Mouse (Mus musculus) hindbrain, postnatal 0 days (tissue): ENCODE measurements at regions not wholly inside any gene's neighbourhood (a gene's known extent, or its start where the extent isn't known, plus 50 kb on each side); places are given as distances from the start of the nearest gene placed in this dataset.

ENCODE experiments used
- ATAC-seq: fragments of 200-750 bp; cut with Nextera tagmentation; 2 replicates; pipeline ENCODE4 v1.8.0; 2017; ENCODE audit warnings: mild to moderate bottlenecking, moderate TSS enrichment, moderate library complexity
- DNase-seq: peaks from one replicate; pipeline ENCODE4 v3.0.0-alpha.2; 2015; ENCODE audit warnings: low spot score
- H3K27ac ChIP-seq: fragments of 300-500 bp; sonication (generic); 2 replicates; pipeline ENCODE4 v1.5.1; 2014; ENCODE audit warnings: mild to moderate bottlenecking
- H3K27me3 ChIP-seq: fragments of 300-500 bp; sonication (generic); 2 replicates; pipeline ENCODE4 v1.6.1; 2014; ENCODE audit warnings: low read length, mixed read lengths; ENCODE audit not compliant: insufficient read depth
- H3K36me3 ChIP-seq: fragments of 300-500 bp; sonication (generic); 2 replicates; pipeline ENCODE4 v1.6.1; 2014; ENCODE audit warnings: low read length, mixed read lengths; ENCODE audit not compliant: insufficient read depth
- H3K4me1 ChIP-seq: fragments of 300-500 bp; sonication (generic); 2 replicates; pipeline ENCODE4 v1.6.1; 2014; ENCODE audit warnings: antibody characterized with exemption, low read length, mixed read lengths; ENCODE audit not compliant: insufficient read depth
- H3K4me2 ChIP-seq: fragments of 300-500 bp; sonication (generic); 2 replicates; pipeline ENCODE4 v1.6.1; 2014; ENCODE audit warnings: low read depth, mild to moderate bottlenecking, low read length, moderate library complexity, mixed read lengths
- H3K4me3 ChIP-seq: fragments of 300-500 bp; sonication (generic); 2 replicates; pipeline ENCODE4 v1.5.1; 2014; ENCODE audit warnings: low read length
- H3K9ac ChIP-seq: fragments of 300-500 bp; sonication (generic); replicated peaks from 2 replicates; pipeline ENCODE4 v1.6.1; 2014; ENCODE audit warnings: mild to moderate bottlenecking, low read length, moderate library complexity, mixed read lengths
- H3K9me3 ChIP-seq: fragments of 300-500 bp; sonication (generic); 2 replicates; pipeline ENCODE4 v1.6.1; 2016; ENCODE audit warnings: low read length, mixed read lengths
- CTCF ChIP-seq: IDR thresholded peaks from 2 replicates; pipeline ENCODE4 v1.5.1; 2016; ENCODE audit warnings: antibody characterized with exemption, control low read depth, low read depth
- WGBS: fragments of 180-500 bp; shearing (Covaris S2); extraction: QIAGEN DNeasy Blood & Tissue Kit; methylation state at CpG from one replicate; pipeline ENCODE4 v1.1.7; 2014; 5-methylcytosine and 5-hydroxymethylcytosine counted together

GRCm38 (mm10) chr7:138514171-138514570 lies 116.6 kb upstream of the Tcerg1l start:
- H3K27ac ChIP-seq = no peak overlapping the region
- no peak overlapping the region for H3K9ac ChIP-seq
- H3K4me2 ChIP-seq = no peak overlapping the region
- ATAC-seq (no peak), DNase-seq (no peak)
- 93% methylated on average over 2 of the region's 2 CpGs for WGBS
- no peak overlapping the region for H3K4me3 ChIP-seq
- H3K4me1 ChIP-seq = no peaks in the 10 kb centered on the region
- H3K27me3 ChIP-seq = no peaks in the 10 kb centered on the region
- TF ChIP-seq CTCF = no peak
- no peaks in the 10 kb centered on the region for H3K9me3 ChIP-seq
- H3K36me3 ChIP-seq = no peaks in the 10 kb centered on the region

GRCm38 (mm10) chr7:138505205-138505604 lies 107.7 kb upstream of the Tcerg1l start:
- no peak overlapping the region for H3K4me3 ChIP-seq
- no peak overlapping the region for H3K4me2 ChIP-seq
- DNase-seq = no peak
- H3K27ac ChIP-seq = no peak overlapping the region
- H3K9me3 ChIP-seq = peaks cover 4% of the 10 kb centered on the region; the same call in 1 of the 2 replicates
- no peaks in the 10 kb centered on the region for H3K4me1 ChIP-seq
- no peak for TF ChIP-seq CTCF
- H3K36me3 ChIP-seq = no peaks in the 10 kb centered on the region
- H3K27me3 ChIP-seq = no peaks in the 10 kb centered on the region
- H3K9ac ChIP-seq = no peak overlapping the region
- 86% methylated on average over 2 of the region's 2 CpGs for WGBS
- no peak for ATAC-seq

- Histone ChIP-seq H3K27me3 (no peaks in the 10 kb centered on the region), H3K9me3 (peaks cover 4% of the 10 kb centered on the region; the same call in 1 of the 2 replicates), H3K9ac (no peak overlapping the region), H3K4me1 (no peaks in the 10 kb centered on the region), H3K4me2 (no peak overlapping the region), H3K4me3 (no peak overlapping the region), H3K36me3 (no peaks in the 10 kb centered on the region), H3K27ac (no peak overlapping the region)
- 0 out of 2 replicates have a peak, but pooled peaks have one; percentile 1 for TF ChIP-seq CTCF
- ATAC-seq = no peak
- WGBS = 18% methylated on average over 3 of the region's 3 CpGs
- DNase-seq = no peak
Observed at GRCm38 (mm10) chr7:138503986-138504385, 106.5 kb upstream of the Tcerg1l start.

DNA sequence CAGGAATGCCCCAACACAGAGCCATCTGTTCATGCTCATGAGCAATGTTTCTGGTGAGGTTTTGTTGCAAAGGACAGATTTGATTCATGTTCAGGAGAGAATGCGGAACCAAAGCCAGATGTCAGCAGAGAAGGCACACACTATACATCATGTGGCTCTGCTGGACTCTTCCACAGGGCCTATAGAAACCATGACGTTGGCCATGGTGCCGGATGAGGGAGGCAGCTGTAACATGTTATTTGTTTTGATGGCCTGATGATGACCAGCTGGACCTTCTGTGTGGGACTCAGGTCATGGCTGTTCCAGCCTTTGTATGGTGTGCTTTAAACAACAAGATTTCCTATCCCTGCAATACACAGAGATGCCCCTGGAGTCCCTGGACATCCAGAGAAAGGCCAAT lies 105.5 kb upstream of the Tcerg1l start:
- Histone ChIP-seq H3K27ac (no peak overlapping the region), H3K9ac (no peak overlapping the region), H3K4me1 (no peaks in the 10 kb centered on the region), H3K36me3 (no peaks in the 10 kb centered on the region), H3K4me3 (no peak overlapping the region), H3K9me3 (peaks cover 3% of the 10 kb centered on the region; the same call in 1 of the 2 replicates), H3K4me2 (no peak overlapping the region), H3K27me3 (no peaks in the 10 kb centered on the region)
- DNase-seq = no peak
- 65% methylated on average over 3 of the region's 3 CpGs for WGBS
- ATAC-seq = no peak
- TF ChIP-seq CTCF = no peak

- ATAC-seq (no peak), DNase-seq (peak; percentile 51)
- Histone ChIP-seq H3K4me3 (no peak overlapping the region), H3K27me3 (no peaks in the 10 kb centered on the region), H3K36me3 (no peaks in the 10 kb centered on the region), H3K4me2 (no peak overlapping the region; the same call in 1 of the 2 replicates), H3K9me3 (no peaks in the 10 kb centered on the region), H3K4me1 (no peaks in the 10 kb centered on the region), H3K27ac (no peak overlapping the region), H3K9ac (no peak overlapping the region)
- WGBS = 36% methylated on average over 14 of the region's 14 CpGs
- TF ChIP-seq CTCF = no peak
Observed at GRCm38 (mm10) chr7:138501347-138502014, 104.0 kb upstream of the Tcerg1l start.

GRCm38 (mm10) chr7:138497771-138498170 lies 100.2 kb upstream of the Tcerg1l start:
- no peak overlapping the region for H3K27ac ChIP-seq
- 65% methylated on average over 2 of the region's 2 CpGs for WGBS
- H3K9ac ChIP-seq = no peak overlapping the region
- H3K9me3 ChIP-seq = no peaks in the 10 kb centered on the region
- no peak overlapping the region for H3K4me3 ChIP-seq
- no peak for DNase-seq
- no peaks in the 10 kb centered on the region for H3K4me1 ChIP-seq
- H3K36me3 ChIP-seq = no peaks in the 10 kb centered on the region
- no peak for ATAC-seq
- TF ChIP-seq CTCF = no peak
- no peak overlapping the region for H3K4me2 ChIP-seq
- H3K27me3 ChIP-seq = no peaks in the 10 kb centered on the region

DNA sequence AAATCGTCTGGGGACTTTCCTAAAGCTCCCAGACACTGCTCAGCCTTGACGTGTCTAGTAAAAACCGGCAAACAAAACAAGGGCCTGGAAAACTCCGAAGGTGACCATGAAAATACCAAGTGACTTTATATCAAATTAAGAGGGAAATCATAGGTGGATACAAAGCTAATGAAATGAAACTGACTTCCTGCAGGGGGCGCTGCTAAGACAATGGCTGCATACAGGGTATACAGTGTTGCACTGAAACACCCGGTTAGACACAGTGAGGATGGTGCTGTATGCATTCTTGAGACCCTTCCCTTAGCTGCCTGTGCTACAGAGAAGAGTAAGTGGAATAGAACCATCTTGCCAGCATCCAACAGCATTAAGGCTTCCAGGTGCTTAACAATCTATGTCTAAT lies 99.7 kb upstream of the Tcerg1l start:
- no peak overlapping the region for H3K4me2 ChIP-seq
- H3K4me3 ChIP-seq = no peak overlapping the region
- H3K36me3 ChIP-seq = no peaks in the 10 kb centered on the region
- H3K27ac ChIP-seq = no peak overlapping the region
- TF ChIP-seq CTCF = peak; percentile 48
- H3K4me1 ChIP-seq = no peaks in the 10 kb centered on the region
- 59% methylated on average over 6 of the region's 6 CpGs for WGBS
- ATAC-seq = no peak
- DNase-seq = peak; percentile 11
- no peaks in the 10 kb centered on the region for H3K9me3 ChIP-seq
- H3K27me3 ChIP-seq = no peaks in the 10 kb centered on the region
- H3K9ac ChIP-seq = no peak overlapping the region
